Mouse (Mus musculus) spleen, adult 2 months (tissue): ENCODE data around the gene Zic4.

Experiments used
- CTCF ChIP-seq: fragments of 200-500 bp; IDR thresholded peaks from 2 replicates; pipeline ENCODE4 v1.5.1; 2011; ENCODE audit warnings: mild to moderate bottlenecking, inconsistent platforms; ENCODE audit not compliant: insufficient read depth, insufficient read length, insufficient replicate concordance; ENCODE audit errors: extremely low read depth
- POLR2A ChIP-seq: fragments of 200-500 bp; IDR thresholded peaks from 2 replicates; pipeline ENCODE4 v1.6.1; 2011; ENCODE audit warnings: low read depth, low read length, inconsistent platforms

GRCm38 (mm10) chr9:91356353-91356740, 5.9 kb upstream of the Zic4 start:
- no peak for TF ChIP-seq CTCF
- TF ChIP-seq POLR2A: no peak
